Mouse (Mus musculus) megakaryocyte, embryonic 14.5 days (primary cell): ENCODE measurements around the gene Samd11. TPM values are rescaled to one million over a fixed set of nuclear protein-coding genes. Genes with fewer than 3 reads are reported as not detected.
A peak's percentile ranks its signal among the peaks of the same experiment; 100 is the strongest.

Source experiments
- H3K27me3 ChIP-seq: replicated peaks from 2 replicates; pipeline ENCODE3; 2012; ENCODE audit warnings: inconsistent platforms
- H3K36me3 ChIP-seq: replicated peaks from 2 replicates; pipeline ENCODE3; 2012; ENCODE audit warnings: low read length, inconsistent platforms, mixed read lengths
- H3K4me1 ChIP-seq: 2 replicates; pipeline ENCODE4 v1.6.1; 2012; ENCODE audit warnings: inconsistent platforms
- H3K4me3 ChIP-seq: replicated peaks from 2 replicates; pipeline ENCODE3; 2012; ENCODE audit warnings: moderate library complexity, mild to moderate bottlenecking, inconsistent platforms
- H3K9me3 ChIP-seq: 2 replicates; pipeline ENCODE4 v1.6.1; 2012; ENCODE audit warnings: inconsistent platforms
- FLI1 ChIP-seq: IDR thresholded peaks from 2 replicates; pipeline ENCODE4 v1.6.1; 2012; ENCODE audit warnings: low read length, inconsistent platforms, mixed read lengths
- GATA1 ChIP-seq: IDR thresholded peaks from 3 replicates; pipeline ENCODE4 v1.6.1; 2012; ENCODE audit warnings: mixed read lengths, low read length, inconsistent platforms, borderline replicate concordance
- polyA plus RNA-seq: library from polyadenylated mRNA; stranded (reverse); fragments of >175 nt; gene quantifications from 2 replicates; pipeline ENCODE4 v1.2.3, GENCODE M21; 2012; ENCODE audit warnings: low replicate concordance; ENCODE audit not compliant: insufficient read depth

Gene Samd11
- 2.5 TPM in 1 of 2 replicates, not detected in the other for polyA plus RNA-seq

- peaks cover 20% of the 10 kb centered on the region for H3K27me3 ChIP-seq
- H3K4me1 ChIP-seq: peaks cover 31% of the 10 kb centered on the region
- TF ChIP-seq GATA1 (no peak), FLI1 (no peak)
- H3K9me3 ChIP-seq: no peaks in the 10 kb centered on the region
- H3K4me3 ChIP-seq: peak within 1 kb of the TSS; percentile 86
- H3K36me3 ChIP-seq: peaks cover 8% of the 10 kb centered on the region
Observed at GRCm38 (mm10) chr4:156255078-156255839, at the start of gene Samd11. Gene Samd11, minus strand, starts transcription at chr4:156255657.

DNA sequence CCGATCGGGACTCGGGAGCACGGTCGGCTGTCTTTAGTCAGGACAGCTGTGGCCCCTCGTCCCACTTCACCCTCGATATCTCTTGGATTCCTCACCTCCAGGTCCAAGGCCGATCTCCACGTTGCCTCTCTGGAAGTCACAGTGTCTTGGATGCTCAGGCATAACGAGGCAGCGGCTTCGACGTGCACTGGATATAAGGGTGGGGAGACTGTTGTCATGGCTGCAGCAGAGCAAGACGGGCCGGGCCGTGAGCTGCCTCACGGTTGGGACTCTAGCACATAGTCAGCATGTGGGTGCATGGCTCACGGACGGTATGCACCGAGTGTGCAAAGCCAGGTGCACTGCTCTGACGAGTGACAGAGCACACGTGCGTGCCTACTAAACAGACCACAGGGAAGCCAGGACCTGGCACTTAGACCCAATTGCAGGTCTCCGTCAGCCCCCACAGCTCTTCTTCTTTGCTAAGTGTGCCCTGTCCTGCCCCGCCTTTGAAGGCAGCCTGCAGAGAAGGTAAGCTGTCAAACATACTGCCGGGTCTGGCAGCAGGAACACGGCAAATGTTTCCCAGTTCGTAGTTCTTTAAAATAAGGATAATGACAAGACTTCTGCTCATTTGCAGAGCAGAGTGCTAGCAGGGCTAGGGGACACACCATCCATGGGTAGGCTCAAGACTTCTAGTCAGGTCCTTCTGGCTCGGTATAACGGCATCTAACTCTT lies 938 bp downstream of the Samd11 start:
- H3K4me3 ChIP-seq: peak overlapping the region; percentile 86
- H3K9me3 ChIP-seq: no peaks in the 10 kb centered on the region
- TF ChIP-seq FLI1 (no peak), GATA1 (no peak)
- H3K4me1 ChIP-seq: peaks cover 33% of the 10 kb centered on the region
- H3K27me3 ChIP-seq: peaks cover 20% of the 10 kb centered on the region
- H3K36me3 ChIP-seq: peaks cover 16% of the 10 kb centered on the region

DNA sequence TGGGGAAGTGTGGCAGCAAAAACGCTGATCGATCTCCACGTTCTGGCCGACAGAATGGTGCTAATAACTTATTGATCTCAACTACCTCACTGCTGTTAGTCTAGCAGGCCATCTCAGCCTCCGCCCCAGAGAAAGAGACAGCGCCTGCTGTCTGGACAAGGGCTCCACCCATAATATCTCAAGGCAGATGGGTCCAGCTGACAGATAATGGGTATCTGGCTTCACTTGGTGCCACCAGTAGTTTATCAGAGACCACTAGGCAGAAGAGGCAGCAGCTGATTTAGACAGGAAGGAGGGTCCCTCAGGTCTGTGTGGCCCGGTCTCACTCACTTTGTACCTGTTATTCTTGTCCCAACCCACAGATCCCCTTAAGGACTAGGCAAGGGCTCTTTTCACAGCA lies 2.4 kb downstream of the Samd11 start:
- Histone ChIP-seq H3K4me3 (no peak overlapping the region), H3K4me1 (peaks cover 33% of the 10 kb centered on the region), H3K36me3 (peaks cover 31% of the 10 kb centered on the region), H3K27me3 (peaks cover 20% of the 10 kb centered on the region), H3K9me3 (no peaks in the 10 kb centered on the region)
- no peak for TF ChIP-seq FLI1
- TF ChIP-seq GATA1: no peak

GRCm38 (mm10) chr4:156252619-156253018 lies 2.8 kb downstream of the Samd11 start:
- peaks cover 20% of the 10 kb centered on the region for H3K27me3 ChIP-seq
- peaks cover 33% of the 10 kb centered on the region for H3K4me1 ChIP-seq
- no peaks in the 10 kb centered on the region for H3K9me3 ChIP-seq
- peaks cover 35% of the 10 kb centered on the region for H3K36me3 ChIP-seq
- no peak overlapping the region for H3K4me3 ChIP-seq
- no peak for TF ChIP-seq GATA1
- TF ChIP-seq FLI1: no peak

GRCm38 (mm10) chr4:156252140-156252539 lies 3.3 kb downstream of the Samd11 start:
- Histone ChIP-seq H3K4me3 (no peak overlapping the region), H3K36me3 (peaks cover 40% of the 10 kb centered on the region), H3K4me1 (peaks cover 33% of the 10 kb centered on the region), H3K9me3 (no peaks in the 10 kb centered on the region), H3K27me3 (peaks cover 20% of the 10 kb centered on the region)
- no peak for TF ChIP-seq GATA1
- TF ChIP-seq FLI1: no peak

GRCm38 (mm10) chr4:156251081-156251480 lies 4.4 kb downstream of the Samd11 start:
- Histone ChIP-seq H3K4me3 (no peak overlapping the region), H3K36me3 (peaks cover 50% of the 10 kb centered on the region), H3K27me3 (peaks cover 20% of the 10 kb centered on the region), H3K9me3 (no peaks in the 10 kb centered on the region), H3K4me1 (peaks cover 33% of the 10 kb centered on the region)
- no peak for TF ChIP-seq FLI1
- TF ChIP-seq GATA1: no peak

DNA sequence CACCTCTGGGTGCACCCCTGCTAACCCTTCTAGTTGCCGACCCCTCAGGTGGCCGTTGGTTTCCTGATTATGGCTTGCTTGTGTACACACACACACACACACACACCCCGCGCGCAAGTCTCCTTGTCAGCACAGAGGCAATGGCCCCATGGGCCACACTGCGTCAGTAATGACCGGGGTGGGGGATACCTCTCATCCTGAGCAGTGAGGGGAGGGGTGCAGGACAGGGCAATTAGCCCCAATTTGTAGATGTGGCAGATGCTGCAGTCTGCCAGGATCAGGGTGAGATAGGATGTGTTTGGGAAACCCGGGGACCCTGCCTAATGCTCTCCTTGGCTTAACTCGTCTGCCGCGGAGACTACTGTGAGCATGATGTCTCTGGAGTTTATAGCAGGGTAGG lies 5.9 kb downstream of the Samd11 start:
- peaks cover 22% of the 10 kb centered on the region for H3K4me1 ChIP-seq
- H3K9me3 ChIP-seq: no peaks in the 10 kb centered on the region
- H3K4me3 ChIP-seq: no peak overlapping the region
- H3K36me3 ChIP-seq: peaks cover 64% of the 10 kb centered on the region
- no peak for TF ChIP-seq FLI1
- TF ChIP-seq GATA1: no peak
- peaks cover 8% of the 10 kb centered on the region for H3K27me3 ChIP-seq

GRCm38 (mm10) chr4:156236651-156237447 lies 18.6 kb downstream of the Samd11 start:
- Histone ChIP-seq H3K27me3 (peaks cover 7% of the 10 kb centered on the region), H3K9me3 (no peaks in the 10 kb centered on the region), H3K4me1 (peaks cover 37% of the 10 kb centered on the region), H3K36me3 (peaks cover 61% of the 10 kb centered on the region), H3K4me3 (peak overlapping the region; percentile 92)
- TF ChIP-seq FLI1 (no peak), GATA1 (no peak)

DNA sequence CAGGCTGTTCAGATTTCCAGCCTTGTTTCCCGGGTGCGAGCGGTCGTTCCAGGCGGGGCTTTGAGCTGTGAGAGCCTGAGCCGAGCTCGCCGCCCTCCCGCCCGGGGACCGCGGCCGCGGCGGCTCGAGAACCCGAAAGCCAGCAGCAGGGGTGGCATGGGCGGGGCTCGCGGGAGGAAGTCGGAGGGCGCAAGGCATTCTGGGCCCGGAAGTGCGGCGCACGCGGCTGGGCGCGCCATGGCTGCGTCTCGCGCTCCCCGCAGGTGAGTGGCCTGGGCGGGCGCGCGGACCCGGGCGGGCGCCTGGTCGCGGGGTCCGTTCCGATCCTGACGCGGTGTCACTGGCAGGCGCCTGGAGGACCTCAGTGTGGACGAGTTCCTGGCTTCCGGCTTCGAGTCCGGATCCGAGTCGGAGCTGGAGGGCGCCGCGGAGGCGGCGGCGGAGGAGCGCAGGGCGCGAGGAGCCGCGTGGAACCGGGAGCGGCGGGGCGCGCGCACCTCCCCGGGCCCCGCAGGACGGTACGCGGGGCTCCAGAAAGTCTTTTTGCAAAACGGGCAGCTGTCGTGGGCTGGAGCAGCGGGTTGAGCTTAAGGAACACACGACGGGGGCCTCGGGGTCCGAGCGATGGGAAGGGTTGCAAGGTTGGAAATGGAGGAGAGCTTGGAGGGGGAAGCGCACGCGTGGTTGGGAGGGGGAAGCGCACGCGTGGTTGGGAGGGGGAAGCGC lies 19.5 kb downstream of the Samd11 start, which contains the start of gene Noc2l:
Gene Noc2l (plus strand): TSS at position 203 of the 726 bp plus-strand sequence.
- no peak for TF ChIP-seq GATA1
- TF ChIP-seq FLI1: peak; percentile 46; the same call in 1 of the 2 replicates
- Histone ChIP-seq H3K4me1 (peaks cover 37% of the 10 kb centered on the region), H3K4me3 (peak within 1 kb of the TSS; percentile 96), H3K9me3 (no peaks in the 10 kb centered on the region), H3K36me3 (peaks cover 61% of the 10 kb centered on the region), H3K27me3 (peaks cover 7% of the 10 kb centered on the region)

GRCm38 (mm10) chr4:156235360-156235770 lies 20.1 kb downstream of the Samd11 start:
- TF ChIP-seq FLI1: no peak
- TF ChIP-seq GATA1: no peak
- H3K27me3 ChIP-seq: peaks cover 7% of the 10 kb centered on the region
- peaks cover 61% of the 10 kb centered on the region for H3K36me3 ChIP-seq
- peak overlapping the region; percentile 95 for H3K4me3 ChIP-seq
- H3K4me1 ChIP-seq: peaks cover 37% of the 10 kb centered on the region
- no peaks in the 10 kb centered on the region for H3K9me3 ChIP-seq
